Mouse (Mus musculus) stomach, embryonic 16.5 days (tissue): ENCODE measurements around the gene Tent5b. TPM values are rescaled to one million over a fixed set of nuclear protein-coding genes. Genes with fewer than 3 reads are reported as not detected.

ENCODE experiments used
- ATAC-seq: fragments of 200-750 bp; cut with Nextera tagmentation; 2 replicates; pipeline ENCODE4 v1.8.0; 2017; ENCODE audit warnings: moderate number of reproducible peaks, moderate TSS enrichment; ENCODE audit not compliant: insufficient read depth, low FRiP score
- H3K27ac ChIP-seq: fragments of 300-500 bp; sonication (generic); 2 replicates; pipeline ENCODE4 v1.5.1; 2014; ENCODE audit warnings: low read length
- H3K27me3 ChIP-seq: fragments of 300-500 bp; sonication (generic); 2 replicates; pipeline ENCODE4 v1.6.1; 2014; ENCODE audit warnings: low read length, control low read depth, mixed read lengths; ENCODE audit not compliant: control insufficient read depth, insufficient read depth
- H3K36me3 ChIP-seq: fragments of 300-500 bp; sonication (generic); 2 replicates; pipeline ENCODE4 v1.6.1; 2014; ENCODE audit warnings: low read length; ENCODE audit not compliant: control insufficient read depth, insufficient read depth
- H3K4me1 ChIP-seq: fragments of 300-500 bp; sonication (generic); 2 replicates; pipeline ENCODE4 v1.6.1; 2014; ENCODE audit warnings: low read length, control low read depth, mixed read lengths; ENCODE audit not compliant: control insufficient read depth, insufficient read depth
- H3K4me2 ChIP-seq: fragments of 300-500 bp; sonication (generic); 2 replicates; pipeline ENCODE4 v1.6.1; 2014; ENCODE audit warnings: low read depth, low read length, mixed read lengths
- H3K4me3 ChIP-seq: fragments of 300-500 bp; sonication (generic); replicated peaks from 2 replicates; pipeline ENCODE4 v1.5.1; 2014; ENCODE audit warnings: mild to moderate bottlenecking, low read length
- H3K9ac ChIP-seq: fragments of 300-500 bp; sonication (generic); 2 replicates; pipeline ENCODE4 v1.6.1; 2014; ENCODE audit warnings: low read length
- H3K9me3 ChIP-seq: fragments of 300-500 bp; sonication (generic); replicated peaks from 2 replicates; pipeline ENCODE4 v1.6.1; 2016; ENCODE audit warnings: low read length, control low read depth; ENCODE audit not compliant: control insufficient read depth
- WGBS: fragments of 180-500 bp; shearing (Covaris S2); extraction: QIAGEN DNeasy Blood & Tissue Kit; methylation state at CpG from one replicate; pipeline ENCODE4 v1.1.7; 2014; 5-methylcytosine and 5-hydroxymethylcytosine counted together
- polyA plus RNA-seq: library from polyadenylated mRNA; unstranded; fragments of >200 nt; fragmentation: Nextera tagmentation; extraction: Ambion mirVana; gene quantifications from 2 replicates; pipeline ENCODE4 v1.2.1, GENCODE M21; 2015

The Tent5b gene
- polyA plus RNA-seq, 1 experiment from 2014 or later = 7.9 TPM

DNA sequence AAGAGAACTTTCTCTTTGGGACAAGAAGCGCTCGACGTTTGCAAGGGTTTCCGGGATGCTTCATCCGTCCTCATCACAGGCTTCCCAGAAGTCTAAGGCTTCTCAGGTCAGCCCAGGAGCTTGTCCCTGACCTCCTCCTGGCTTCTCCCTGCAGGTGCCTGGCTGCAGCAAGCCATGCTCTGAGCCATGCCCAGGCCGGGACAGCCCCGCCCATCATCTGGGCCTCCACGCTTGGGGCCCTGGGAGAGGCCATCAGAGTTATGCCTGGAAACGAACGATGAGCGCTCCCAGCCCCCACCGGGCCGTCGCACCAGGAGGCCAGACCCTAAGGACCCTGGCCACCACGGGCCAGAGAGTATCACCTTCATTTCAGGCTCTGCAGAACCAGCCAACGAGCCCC, 47.9 kb downstream of the Tent5b start:
- Histone ChIP-seq H3K9ac (no peak overlapping the region), H3K4me1 (peaks cover 4% of the 10 kb centered on the region; the same call in 1 of the 2 replicates), H3K4me3 (no peak overlapping the region), H3K9me3 (no peaks in the 10 kb centered on the region), H3K27ac (no peak overlapping the region), H3K4me2 (no peak overlapping the region), H3K27me3 (no peaks in the 10 kb centered on the region), H3K36me3 (peaks cover 13% of the 10 kb centered on the region)
- 62% methylated on average over 16 of the region's 16 CpGs for WGBS
- ATAC-seq = peak; percentile 33; the same call in 1 of the 2 replicates

DNA sequence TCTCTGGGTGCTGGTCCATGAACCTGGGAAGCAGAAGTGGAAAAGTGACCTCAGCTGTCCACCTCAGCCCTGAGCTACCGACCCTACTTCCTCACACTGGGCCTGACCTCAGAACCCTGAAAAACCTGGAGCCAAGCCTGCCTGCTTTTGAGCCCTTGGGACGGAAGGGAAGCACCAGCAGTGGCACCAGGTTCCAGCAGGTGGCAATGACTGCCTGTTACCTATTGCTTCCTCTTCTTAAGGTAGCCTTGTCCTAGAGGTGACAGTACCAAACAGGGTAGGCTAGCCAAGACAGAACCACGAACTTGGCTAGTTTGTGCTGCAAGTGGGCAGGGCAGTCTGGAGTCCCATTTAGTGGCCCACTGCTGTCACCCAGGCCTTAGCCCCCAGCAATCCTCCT, 52.8 kb downstream of the Tent5b start:
- Histone ChIP-seq H3K4me1 (peaks cover 3% of the 10 kb centered on the region; the same call in 1 of the 2 replicates), H3K9ac (no peak overlapping the region), H3K9me3 (no peaks in the 10 kb centered on the region), H3K36me3 (peaks cover 11% of the 10 kb centered on the region), H3K27me3 (no peaks in the 10 kb centered on the region), H3K27ac (no peak overlapping the region), H3K4me2 (no peak overlapping the region), H3K4me3 (no peak overlapping the region)
- 73% methylated on average over 3 of the region's 3 CpGs for WGBS
- no peak for ATAC-seq

DNA sequence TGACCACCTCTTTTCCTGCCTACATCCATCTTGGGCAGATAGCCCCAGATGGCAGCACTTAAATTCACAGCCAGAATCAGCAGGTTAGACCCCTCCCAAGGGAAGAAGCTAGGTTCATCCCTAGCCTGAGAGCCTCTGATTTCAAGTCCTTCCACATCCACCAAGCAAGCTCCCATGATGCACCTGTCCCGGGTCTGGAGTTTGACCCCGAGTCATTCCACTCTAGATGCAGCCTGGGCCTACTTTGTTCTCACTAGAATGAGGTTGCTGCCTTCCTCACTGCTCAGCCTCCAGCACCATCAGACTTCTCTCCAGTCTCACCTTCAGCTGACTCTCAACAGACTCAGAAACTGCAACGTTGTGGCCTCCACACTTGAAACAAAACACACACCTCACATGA, 56.1 kb downstream of the Tent5b start:
- no peaks in the 10 kb centered on the region for H3K27me3 ChIP-seq
- peaks cover 11% of the 10 kb centered on the region for H3K36me3 ChIP-seq
- ATAC-seq = no peak

DNA sequence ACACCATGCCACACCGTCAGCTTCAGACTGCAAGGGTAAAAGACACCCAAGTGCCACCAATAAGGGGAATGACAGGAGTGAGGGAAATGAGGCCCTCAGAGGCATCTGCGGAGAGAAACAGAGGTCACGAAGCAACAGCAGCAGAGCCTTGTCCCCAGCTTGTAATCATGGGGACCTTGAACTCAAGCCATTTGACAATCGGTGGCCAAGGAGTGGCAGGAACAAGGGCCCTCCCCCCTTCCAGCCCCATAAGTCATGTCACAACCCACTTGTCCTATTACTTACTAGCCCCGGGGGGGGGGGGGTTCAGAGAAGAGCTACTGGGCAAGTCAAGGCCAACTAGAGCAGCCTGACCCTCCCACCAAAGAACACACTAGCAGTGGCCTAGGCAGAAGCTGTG, 56.7 kb downstream of the Tent5b start:
- ATAC-seq = no peak
- Histone ChIP-seq H3K27ac (no peak overlapping the region), H3K36me3 (peaks cover 7% of the 10 kb centered on the region; the same call in 1 of the 2 replicates), H3K27me3 (no peaks in the 10 kb centered on the region), H3K9me3 (no peaks in the 10 kb centered on the region), H3K9ac (no peak overlapping the region), H3K4me2 (no peak overlapping the region), H3K4me1 (no peaks in the 10 kb centered on the region), H3K4me3 (no peak overlapping the region)
- WGBS = 87% methylated on average over 5 of the region's 5 CpGs

More for the DNA sequence above, 56.1 kb downstream of the Tent5b start:
- WGBS = 82% methylated on average over 3 of the region's 3 CpGs
- Histone ChIP-seq H3K9me3 (no peaks in the 10 kb centered on the region), H3K9ac (no peak overlapping the region), H3K4me1 (no peaks in the 10 kb centered on the region), H3K4me3 (no peak overlapping the region), H3K4me2 (no peak overlapping the region), H3K27ac (no peak overlapping the region)

Other genes with a start within 250 kb of the Tent5b start
- 17.1 and 21.0 TPM in 2 replicates for gene Map3k6, start 239.3 kb upstream of the Tent5b start, polyA plus RNA-seq
- gene Sytl1, start 217.0 kb upstream of the Tent5b start, polyA plus RNA-seq = 52.0 and 76.1 TPM in 2 replicates
- gene Tmem222, start 202.3 kb upstream of the Tent5b start, polyA plus RNA-seq = 71.3 and 74.3 TPM in 2 replicates
- 12.9 and 14.8 TPM in 2 replicates for gene Wdtc1, start 126.7 kb upstream of the Tent5b start, polyA plus RNA-seq
- 10.1 and 10.7 TPM in 2 replicates for gene Slc9a1, start 110.4 kb upstream of the Tent5b start, polyA plus RNA-seq
- gene Trnp1, start 18.4 kb downstream of the Tent5b start, polyA plus RNA-seq = 0.50 and 0.75 TPM in 2 replicates
- gene Kdf1, start 38.8 kb downstream of the Tent5b start, polyA plus RNA-seq = 33.7 and 39.0 TPM in 2 replicates
- gene Nudc, start 65.9 kb downstream of the Tent5b start, polyA plus RNA-seq = 194 and 218 TPM in 2 replicates
- gene Nr0b2, start 73.2 kb downstream of the Tent5b start, polyA plus RNA-seq = 6.6 and 7.2 TPM in 2 replicates
- gene Gpatch3, start 94.6 kb downstream of the Tent5b start, polyA plus RNA-seq = 3.9 and 4.2 TPM in 2 replicates
- gene Gpn2, start 104.2 kb downstream of the Tent5b start, polyA plus RNA-seq = 13.8 and 14.3 TPM in 2 replicates
- gene Sfn, start 122.0 kb downstream of the Tent5b start, polyA plus RNA-seq = 339 and 468 TPM in 2 replicates
- 2.0 and 3.4 TPM in 2 replicates for gene Zdhhc18, start 170.0 kb downstream of the Tent5b start, polyA plus RNA-seq
- gene Pigv, start 192.5 kb downstream of the Tent5b start, polyA plus RNA-seq = 17.9 and 20.1 TPM in 2 replicates